Mouse (Mus musculus) embryonic facial prominence, embryonic 13.5 days (tissue): ENCODE measurements around the gene Xrcc5. TPM values are rescaled to one million over a fixed set of nuclear protein-coding genes. Genes with fewer than 3 reads are reported as not detected.

Experiments used
- ATAC-seq: fragments of 200-750 bp; cut with Nextera tagmentation; 2 replicates; pipeline ENCODE4 v1.8.0; 2017; ENCODE audit warnings: low read depth; ENCODE audit not compliant: insufficient number of reproducible peaks, insufficient read depth, low FRiP score, low TSS enrichment
- H3K27ac ChIP-seq: fragments of 300-500 bp; sonication (generic); 2 replicates; pipeline ENCODE4 v1.5.1; 2015; ENCODE audit warnings: moderate library complexity, mild to moderate bottlenecking, inconsistent platforms
- H3K27me3 ChIP-seq: fragments of 300-500 bp; sonication (generic); 2 replicates; pipeline ENCODE4 v1.6.1; 2015; ENCODE audit warnings: mild to moderate bottlenecking, inconsistent platforms
- H3K36me3 ChIP-seq: fragments of 300-500 bp; sonication (generic); 2 replicates; pipeline ENCODE4 v1.6.1; 2015; ENCODE audit warnings: mild to moderate bottlenecking, inconsistent platforms
- H3K4me1 ChIP-seq: fragments of 300-500 bp; sonication (generic); 2 replicates; pipeline ENCODE4 v1.6.1; 2015; ENCODE audit warnings: inconsistent platforms
- H3K4me2 ChIP-seq: fragments of 300-500 bp; sonication (generic); 2 replicates; pipeline ENCODE4 v1.6.1; 2015; ENCODE audit warnings: moderate library complexity, mild to moderate bottlenecking, inconsistent platforms
- H3K4me3 ChIP-seq: fragments of 300-500 bp; sonication (generic); 2 replicates; pipeline ENCODE4 v1.5.1; 2015; ENCODE audit warnings: mild to moderate bottlenecking, inconsistent platforms
- H3K9ac ChIP-seq: fragments of 300-500 bp; sonication (generic); 2 replicates; pipeline ENCODE4 v1.6.1; 2015; ENCODE audit warnings: mild to moderate bottlenecking, inconsistent platforms
- H3K9me3 ChIP-seq: fragments of 300-500 bp; sonication (generic); 2 replicates; pipeline ENCODE4 v1.6.1; 2016; ENCODE audit warnings: inconsistent platforms
- WGBS: fragments of 180-500 bp; shearing (Covaris S2); methylation state at CpG from one replicate; pipeline ENCODE4 v1.1.7; 2015; ENCODE audit warnings: mixed read lengths; 5-methylcytosine and 5-hydroxymethylcytosine counted together
- polyA plus RNA-seq: library from polyadenylated mRNA; unstranded; fragments of >200 nt; fragmentation: Nextera tagmentation; extraction: Ambion mirVana; gene quantifications from 2 replicates; pipeline ENCODE4 v1.2.1, GENCODE M21; 2015

Xrcc5 gene
- polyA plus RNA-seq, 1 experiment from 2014 or later: 49.8 TPM

DNA sequence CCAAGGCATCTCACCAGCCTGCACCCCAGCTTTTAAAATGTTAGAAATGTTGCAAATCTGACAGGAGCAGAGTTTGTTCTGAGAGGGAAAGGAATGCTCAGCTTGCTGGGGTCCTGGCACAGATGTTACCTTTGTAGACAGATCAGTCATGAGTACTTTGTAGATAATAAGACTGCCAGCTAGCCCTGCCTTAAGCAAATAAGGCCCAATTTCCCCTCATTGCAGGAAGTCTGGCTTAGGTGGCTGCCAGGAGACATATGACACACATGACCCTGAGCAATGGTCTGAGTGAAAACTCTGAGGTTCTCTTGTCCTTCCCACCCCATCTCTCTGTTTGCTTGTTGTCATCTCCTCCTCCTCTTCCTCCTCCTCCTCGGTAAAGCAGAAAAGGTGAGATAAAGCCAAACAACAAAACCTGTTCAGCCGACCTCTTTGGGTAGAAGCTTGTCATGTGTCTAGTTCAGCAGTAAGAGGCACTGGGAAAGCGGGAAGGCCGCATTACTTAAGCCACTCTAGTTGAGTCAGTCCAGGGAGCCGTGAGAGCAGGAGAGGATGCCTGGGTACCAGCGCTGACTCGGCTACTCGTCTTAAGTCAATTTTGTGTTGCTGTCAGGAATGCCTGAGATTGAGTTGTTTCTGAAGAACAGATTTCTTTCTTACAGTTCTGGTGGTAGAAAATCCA lies 92.6 kb downstream of the Xrcc5 start:
- Histone ChIP-seq H3K36me3 (peaks cover 26% of the 10 kb centered on the region), H3K9me3 (no peaks in the 10 kb centered on the region), H3K4me2 (no peak overlapping the region), H3K27ac (no peak overlapping the region), H3K9ac (no peak overlapping the region), H3K4me1 (no peaks in the 10 kb centered on the region), H3K4me3 (no peak overlapping the region), H3K27me3 (no peaks in the 10 kb centered on the region)
- ATAC-seq: no peak
- 80% methylated on average over 8 of the region's 8 CpGs for WGBS

DNA sequence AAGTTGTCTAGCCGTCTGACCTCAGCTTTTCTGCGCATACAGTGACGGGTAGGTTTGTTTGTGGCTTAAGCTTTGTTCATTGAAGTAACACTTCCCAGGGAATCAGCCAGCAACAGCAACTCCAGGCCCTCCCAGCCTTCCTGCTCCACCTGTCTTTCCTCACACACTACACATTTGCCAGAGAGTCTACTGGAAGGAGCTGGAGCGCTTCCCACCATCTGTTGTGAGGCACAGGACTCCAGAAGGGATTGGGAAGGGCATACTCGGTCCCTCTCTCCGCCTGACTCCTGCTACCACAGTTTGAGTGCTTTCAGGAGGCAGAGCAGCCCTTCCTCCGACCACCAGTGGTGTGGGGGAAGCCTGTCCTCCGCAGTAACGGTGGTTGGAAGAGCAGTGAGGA lies 93.4 kb downstream of the Xrcc5 start:
- Histone ChIP-seq H3K9me3 (no peaks in the 10 kb centered on the region), H3K9ac (no peak overlapping the region), H3K36me3 (peaks cover 19% of the 10 kb centered on the region), H3K4me2 (no peak overlapping the region), H3K27me3 (no peaks in the 10 kb centered on the region), H3K27ac (no peak overlapping the region), H3K4me3 (no peak overlapping the region), H3K4me1 (no peaks in the 10 kb centered on the region)
- ATAC-seq: no peak
- WGBS: 81% methylated on average over 9 of the region's 9 CpGs

DNA sequence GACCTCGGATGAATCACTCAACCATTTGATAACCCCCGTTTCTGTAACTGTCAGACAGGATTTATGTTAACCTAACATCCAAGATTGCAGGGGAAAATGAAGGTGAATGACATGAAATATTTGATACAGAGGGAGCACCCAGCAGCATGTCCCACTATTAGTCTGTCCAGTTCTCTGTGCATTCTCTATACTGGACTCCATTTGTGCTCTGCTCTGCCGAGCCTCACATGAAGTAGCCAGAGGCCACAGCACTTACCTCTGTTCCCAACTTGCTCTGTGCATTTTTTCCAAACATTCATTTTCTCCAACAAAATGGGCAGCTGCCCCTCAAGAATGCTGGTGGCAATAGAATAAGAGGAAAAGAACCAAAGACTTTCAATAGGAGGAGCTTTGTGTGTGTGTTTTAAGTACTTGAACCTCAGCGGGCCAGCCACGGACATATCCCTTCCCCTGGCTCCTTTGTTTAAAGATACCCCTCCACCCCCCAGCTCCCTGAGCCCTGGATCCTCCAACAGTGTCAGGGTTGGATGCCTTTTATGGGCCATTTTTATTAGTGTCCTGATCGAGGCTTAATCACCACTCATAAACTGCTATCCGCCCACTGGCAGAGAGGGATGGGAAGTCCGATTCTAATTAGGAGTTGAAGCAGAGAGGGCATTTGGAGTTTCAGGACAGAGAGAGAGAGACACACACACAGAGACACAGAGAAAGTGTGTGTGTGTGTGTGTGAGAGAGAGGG lies 94.3 kb downstream of the Xrcc5 start:
- Histone ChIP-seq H3K36me3 (peaks cover 13% of the 10 kb centered on the region), H3K4me1 (no peaks in the 10 kb centered on the region), H3K27ac (no peak overlapping the region), H3K27me3 (no peaks in the 10 kb centered on the region), H3K4me2 (no peak overlapping the region), H3K9ac (no peak overlapping the region), H3K4me3 (no peak overlapping the region), H3K9me3 (no peaks in the 10 kb centered on the region)
- ATAC-seq: no peak
- WGBS: 74% methylated on average over 8 of the region's 8 CpGs

DNA sequence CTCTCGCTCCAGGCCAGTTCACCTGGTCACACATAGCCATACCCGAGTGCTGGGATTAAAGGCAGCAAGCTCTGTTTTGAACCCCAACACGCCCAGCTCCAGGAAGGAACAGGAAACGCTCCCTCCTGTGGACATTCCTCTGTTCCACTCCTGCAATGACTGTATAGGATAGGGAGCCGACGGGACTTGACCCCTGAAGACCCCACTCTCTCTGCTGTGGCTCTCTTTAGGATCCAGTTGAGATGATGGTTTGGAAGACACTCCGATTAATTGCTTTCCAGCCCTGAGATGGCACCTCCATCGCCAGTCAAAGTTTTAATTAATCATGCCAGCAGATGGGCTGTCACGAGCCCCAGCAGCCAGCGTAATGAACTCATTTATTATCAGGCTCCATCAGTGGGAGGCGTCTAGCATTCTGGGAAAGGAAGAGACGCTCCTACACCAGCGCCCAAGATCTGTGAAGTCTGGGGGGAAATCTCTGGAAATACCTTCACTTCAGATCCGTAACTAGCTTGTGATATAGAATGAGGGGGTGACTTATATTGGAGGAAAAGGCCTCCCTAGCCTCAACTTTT lies 99.4 kb downstream of the Xrcc5 start:
- no peak overlapping the region for H3K27ac ChIP-seq
- H3K9ac ChIP-seq: no peak overlapping the region
- no peak overlapping the region for H3K4me2 ChIP-seq
- no peaks in the 10 kb centered on the region for H3K9me3 ChIP-seq
- H3K36me3 ChIP-seq: no peaks in the 10 kb centered on the region
- H3K27me3 ChIP-seq: no peaks in the 10 kb centered on the region
- 76% methylated on average over 14 of the region's 14 CpGs for WGBS
- no peaks in the 10 kb centered on the region for H3K4me1 ChIP-seq
- no peak for ATAC-seq
- no peak overlapping the region for H3K4me3 ChIP-seq

DNA sequence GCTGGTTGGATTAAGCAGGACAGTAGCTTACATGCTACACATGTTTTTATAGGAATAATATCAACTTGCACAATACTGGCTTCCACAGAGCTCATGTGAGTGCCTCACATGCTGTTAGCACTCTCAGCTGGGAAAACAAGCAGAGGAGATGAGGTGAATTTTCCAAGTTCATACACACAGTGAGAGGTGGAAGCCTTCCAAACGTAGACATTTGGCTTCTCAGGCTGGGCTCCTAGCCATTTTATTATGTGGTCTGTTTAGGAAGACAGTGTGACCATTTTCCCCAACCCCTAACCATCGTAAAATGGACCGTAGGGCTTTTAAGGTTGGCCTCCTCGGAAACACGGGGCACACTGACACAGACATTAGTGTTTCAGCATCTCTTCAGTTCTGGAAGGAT lies 102.7 kb downstream of the Xrcc5 start:
- no peak overlapping the region for H3K4me3 ChIP-seq
- H3K27ac ChIP-seq: no peak overlapping the region
- H3K4me1 ChIP-seq: peaks cover 5% of the 10 kb centered on the region; the same call in 1 of the 2 replicates
- H3K9me3 ChIP-seq: no peaks in the 10 kb centered on the region
- ATAC-seq: no peak
- no peaks in the 10 kb centered on the region for H3K27me3 ChIP-seq
- no peak overlapping the region for H3K9ac ChIP-seq
- no peak overlapping the region for H3K4me2 ChIP-seq
- H3K36me3 ChIP-seq: no peaks in the 10 kb centered on the region
- WGBS: 87% methylated on average over 5 of the region's 5 CpGs

DNA sequence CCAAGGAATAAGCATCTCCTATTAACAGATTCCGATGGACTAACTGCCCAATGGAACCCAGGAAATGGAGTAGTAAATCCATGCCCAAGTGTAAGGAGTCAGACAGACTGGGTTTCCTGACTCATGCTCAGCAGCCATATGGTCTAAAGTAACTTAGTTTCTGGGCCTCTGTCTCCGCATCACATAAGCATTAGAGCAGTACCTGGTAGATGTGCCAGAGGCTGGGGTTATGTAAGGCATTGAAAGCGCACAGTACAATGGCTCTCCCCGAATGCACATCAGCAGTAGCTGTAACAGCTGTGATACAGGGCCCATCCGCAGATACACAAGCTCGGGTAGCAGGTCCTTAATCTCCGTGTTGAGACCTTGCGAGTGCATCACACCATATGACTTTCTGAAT lies 103.9 kb downstream of the Xrcc5 start:
- ATAC-seq: no peak
- Histone ChIP-seq H3K4me2 (no peak overlapping the region), H3K9me3 (no peaks in the 10 kb centered on the region), H3K27ac (no peak overlapping the region), H3K4me3 (no peak overlapping the region), H3K4me1 (peaks cover 5% of the 10 kb centered on the region; the same call in 1 of the 2 replicates), H3K36me3 (no peaks in the 10 kb centered on the region), H3K27me3 (no peaks in the 10 kb centered on the region), H3K9ac (no peak overlapping the region)
- WGBS: 91% methylated on average over 8 of the region's 8 CpGs

DNA sequence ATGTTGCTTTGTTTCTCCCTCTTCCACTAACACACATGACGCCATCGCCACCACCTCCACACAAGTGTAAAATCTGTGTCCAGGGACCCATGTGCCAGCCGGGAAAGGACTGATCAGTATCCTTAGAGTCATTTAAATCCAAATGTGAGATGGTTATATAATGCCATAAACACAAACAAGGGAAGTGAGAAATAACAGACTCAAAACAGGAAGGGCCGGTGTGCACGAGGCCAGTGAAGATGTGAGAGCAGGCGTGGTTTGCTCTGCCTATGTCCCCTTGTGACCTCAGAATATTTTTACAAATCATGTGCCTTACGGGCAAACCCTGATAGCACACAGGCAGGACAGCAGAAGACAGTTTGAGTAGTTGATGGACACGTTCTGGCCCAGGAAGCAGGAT lies 106.0 kb downstream of the Xrcc5 start:
- no peak for ATAC-seq
- peaks cover 5% of the 10 kb centered on the region; the same call in 1 of the 2 replicates for H3K4me1 ChIP-seq
- no peak overlapping the region for H3K4me3 ChIP-seq
- H3K9me3 ChIP-seq: no peaks in the 10 kb centered on the region
- no peak overlapping the region for H3K9ac ChIP-seq
- WGBS: 89% methylated on average over 8 of the region's 8 CpGs
- H3K27me3 ChIP-seq: no peaks in the 10 kb centered on the region
- H3K27ac ChIP-seq: no peak overlapping the region
- H3K4me2 ChIP-seq: no peak overlapping the region
- no peaks in the 10 kb centered on the region for H3K36me3 ChIP-seq

DNA sequence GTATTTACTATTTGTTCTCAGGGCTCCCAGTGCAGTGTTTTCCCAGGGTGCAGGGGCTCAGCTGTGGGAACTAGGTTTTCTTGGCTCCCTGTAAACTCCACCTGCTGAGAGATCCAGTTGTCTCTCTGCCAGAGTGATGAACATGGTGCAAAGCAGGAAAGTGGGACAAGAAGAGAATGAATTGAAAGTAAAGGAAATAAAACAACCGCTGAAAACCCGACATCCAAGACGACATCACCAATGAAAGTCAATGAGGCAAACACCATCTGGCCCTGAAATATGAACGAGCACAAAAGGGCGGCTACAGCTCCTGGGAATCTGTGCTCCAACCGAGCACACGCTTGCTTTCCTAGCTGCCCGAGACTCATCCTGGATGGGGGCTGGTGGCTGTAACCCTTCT lies 106.9 kb downstream of the Xrcc5 start:
- no peak for ATAC-seq
- WGBS: 62% methylated on average over 8 of the region's 8 CpGs

DNA sequence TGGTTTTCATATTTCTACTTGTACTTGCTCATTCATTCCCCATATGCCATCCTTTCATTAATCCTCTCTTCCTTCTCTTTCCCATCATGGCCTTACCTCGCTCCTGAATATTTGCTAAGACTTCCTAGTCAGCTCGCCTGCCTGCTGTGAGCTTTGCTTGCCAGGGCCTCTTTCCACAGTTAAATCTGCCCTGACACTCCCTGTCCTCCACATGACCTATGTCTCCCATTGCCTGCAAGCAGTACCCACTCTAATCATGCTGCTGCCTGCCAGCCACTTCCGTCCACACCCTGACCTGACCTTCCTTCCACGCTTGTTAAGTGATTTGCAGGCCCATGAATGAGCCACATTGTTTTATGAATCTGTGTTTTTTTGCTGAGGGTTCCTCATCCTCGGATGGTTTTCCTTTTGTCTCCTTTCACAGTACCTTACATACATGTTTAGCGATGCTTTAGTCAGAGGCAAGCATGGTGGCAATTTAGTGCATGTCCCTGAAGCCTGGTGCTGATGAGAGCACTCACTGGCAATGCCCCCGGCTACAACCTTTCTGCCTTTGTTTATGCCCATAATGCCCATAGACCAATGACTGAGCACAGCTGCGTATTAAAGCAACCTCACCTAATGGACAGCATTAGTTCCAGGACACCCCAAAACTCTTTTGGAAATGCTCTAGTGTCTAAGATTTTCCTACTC lies 107.5 kb downstream of the Xrcc5 start:
- Histone ChIP-seq H3K9ac (no peak overlapping the region), H3K4me2 (no peak overlapping the region), H3K36me3 (no peaks in the 10 kb centered on the region), H3K27me3 (no peaks in the 10 kb centered on the region), H3K9me3 (no peaks in the 10 kb centered on the region), H3K4me3 (no peak overlapping the region), H3K4me1 (peaks cover 9% of the 10 kb centered on the region), H3K27ac (no peak overlapping the region)
- no peak for ATAC-seq
- 31% methylated on average over 8 of the region's 8 CpGs for WGBS

More for the DNA sequence above, 106.9 kb downstream of the Xrcc5 start:
- no peaks in the 10 kb centered on the region for H3K27me3 ChIP-seq
- H3K9me3 ChIP-seq: no peaks in the 10 kb centered on the region
- peaks cover 7% of the 10 kb centered on the region for H3K4me1 ChIP-seq
- no peak overlapping the region for H3K4me3 ChIP-seq
- no peaks in the 10 kb centered on the region for H3K36me3 ChIP-seq
- H3K4me2 ChIP-seq: no peak overlapping the region
- H3K27ac ChIP-seq: no peak overlapping the region
- H3K9ac ChIP-seq: no peak overlapping the region

DNA sequence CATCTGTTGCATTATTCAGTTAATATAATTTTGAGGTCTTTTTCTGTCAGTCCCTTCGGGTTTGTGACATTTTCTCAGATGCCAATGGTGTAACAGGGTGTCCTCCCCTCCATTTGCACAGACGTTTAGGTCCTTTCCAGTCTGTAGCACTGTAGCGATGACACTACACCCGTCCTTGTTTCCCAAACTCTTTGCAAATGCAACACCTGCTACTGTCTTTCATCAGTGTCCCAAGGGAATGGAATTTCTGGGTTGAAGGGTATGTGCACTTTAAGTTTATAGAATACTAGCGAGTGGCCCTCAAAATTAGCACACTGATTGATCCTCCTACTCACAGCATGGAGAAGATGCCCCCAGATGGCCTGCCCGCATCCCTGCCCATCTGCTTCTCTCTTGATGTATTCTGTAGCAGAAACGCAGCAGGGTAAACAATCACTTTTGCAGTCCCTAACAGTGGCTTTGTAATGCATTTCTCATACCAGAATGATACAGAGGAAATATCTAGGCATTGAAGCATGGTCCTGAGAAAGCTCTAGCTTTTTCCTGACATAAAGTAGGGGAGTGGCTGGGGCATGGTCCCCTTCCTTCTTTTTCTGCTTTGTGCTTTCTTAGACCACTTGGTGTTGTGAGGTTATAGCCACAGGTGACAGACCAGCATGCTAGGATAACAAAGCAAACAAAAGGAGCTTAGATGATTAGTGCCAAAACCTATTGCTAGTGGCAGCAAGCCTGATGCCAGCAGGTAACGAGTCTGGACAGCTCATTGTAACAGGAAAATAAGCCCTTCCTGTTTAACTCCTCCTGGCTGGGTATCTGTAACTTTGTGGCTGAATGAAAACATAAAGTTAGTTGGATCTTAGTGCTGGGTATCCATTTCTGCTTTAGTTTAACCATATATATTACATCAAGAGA lies 111.8 kb downstream of the Xrcc5 start:
- Histone ChIP-seq H3K4me3 (no peak overlapping the region), H3K9me3 (no peaks in the 10 kb centered on the region), H3K27me3 (no peaks in the 10 kb centered on the region), H3K27ac (no peak overlapping the region), H3K9ac (no peak overlapping the region), H3K4me1 (peaks cover 9% of the 10 kb centered on the region), H3K4me2 (no peak overlapping the region), H3K36me3 (no peaks in the 10 kb centered on the region)
- WGBS: 72% methylated on average over 8 of the region's 8 CpGs
- ATAC-seq: no peak

DNA sequence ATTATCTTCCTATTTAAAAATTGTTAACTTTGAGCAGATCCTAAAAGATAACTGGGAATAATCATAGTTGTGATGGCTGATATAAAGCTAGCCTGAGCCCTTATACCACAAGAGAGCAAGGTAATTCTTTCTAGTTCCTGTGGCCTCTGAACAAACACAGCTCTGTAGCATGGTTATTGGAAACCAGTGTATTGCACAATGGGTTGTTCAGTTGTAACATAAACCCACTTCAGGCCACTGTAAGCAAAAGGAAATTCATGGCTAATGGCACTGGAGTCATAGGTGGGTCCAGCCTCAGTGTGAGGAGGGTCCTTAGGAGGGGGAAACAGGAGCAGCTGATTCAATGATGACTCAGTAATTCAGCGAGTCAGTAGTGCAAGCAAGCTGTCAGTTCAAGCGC lies 113.0 kb downstream of the Xrcc5 start:
- H3K27ac ChIP-seq: no peak overlapping the region
- H3K4me3 ChIP-seq: no peak overlapping the region
- no peak overlapping the region for H3K9ac ChIP-seq
- no peaks in the 10 kb centered on the region for H3K9me3 ChIP-seq
- ATAC-seq: no peak
- H3K27me3 ChIP-seq: no peaks in the 10 kb centered on the region
- H3K4me1 ChIP-seq: peaks cover 4% of the 10 kb centered on the region; the same call in 1 of the 2 replicates
- 63% methylated on average over 2 of the region's 2 CpGs for WGBS
- no peak overlapping the region for H3K4me2 ChIP-seq
- no peaks in the 10 kb centered on the region for H3K36me3 ChIP-seq
